Mouse (Mus musculus): Measurements from ENCODE around the gene Gm37596.
"Not testable (repeated sequence)": the region's sequence is repeated elsewhere in the genome, so short reads cannot be mapped to it uniquely, and the experiment has no call there.

Gm37596 gene

GRCm38 (mm10) chr3:93692970-93693369, at the start of gene Gm37596:
Gene Gm37596, minus strand, starts transcription at chr3:93693070.
- DNase-seq: not testable (repeated sequence)

GRCm38 (mm10) chr3:93708969-93709637, 16.2 kb upstream of the Gm37596 start:
- DNase-seq: not testable (repeated sequence)

- DNase-seq: not testable (repeated sequence)
Measured at GRCm38 (mm10) chr3:93676210-93676609, 16.7 kb downstream of the Gm37596 start, which contains the start of gene Tdpoz1. Gene Tdpoz1, minus strand, starts transcription at chr3:93676310.

- DNase-seq: not testable (repeated sequence)
Measured at GRCm38 (mm10) chr3:93670805-93671503, 21.9 kb downstream of the Gm37596 start.

- DNase-seq: no peak
Measured at GRCm38 (mm10) chr3:93654260-93654659, 38.6 kb downstream of the Gm37596 start.

- no peak for DNase-seq
Measured at GRCm38 (mm10) chr3:93652586-93652985, 40.3 kb downstream of the Gm37596 start, which contains the start of gene Tdpoz2. Gene Tdpoz2, minus strand, starts transcription at chr3:93652686.

All from lung, adult 18-20 months (tissue).